Mouse (Mus musculus) naive thymus-derived CD4-positive, alpha-beta T cell, adult 2 months (primary cell): Measurements from ENCODE around the gene Hist1h4a.
"Not testable (repeated sequence)": the region's sequence is repeated elsewhere in the genome, so short reads cannot be mapped to it uniquely, and the experiment has no call there.

Experiments
- DNase-seq: peaks from one replicate; pipeline ENCODE4 v3.0.0-alpha.2; 2011; ENCODE audit warnings: low read depth

Gene Hist1h4a

GRCm38 (mm10) chr13:23760972-23761864 is at the start of gene Hist1h4a:
Gene Hist1h4a, minus strand, starts transcription at chr13:23761230.
- DNase-seq = peak; percentile 99

- no peak for DNase-seq
Measured at GRCm38 (mm10) chr13:23806422-23807052, 45.5 kb upstream of the Hist1h4a start, which contains the start of gene Slc17a2. Gene Slc17a2, plus strand, starts transcription at chr13:23806993.

GRCm38 (mm10) chr13:23804532-23804931 is 43.5 kb upstream of the Hist1h4a start:
- DNase-seq = no peak

- DNase-seq = no peak
Measured at GRCm38 (mm10) chr13:23799405-23799804, 38.4 kb upstream of the Hist1h4a start.

GRCm38 (mm10) chr13:23792520-23792919 is 31.5 kb upstream of the Hist1h4a start:
- DNase-seq = peak; percentile 69

- no peak for DNase-seq
Measured at GRCm38 (mm10) chr13:23779025-23779424, 18.0 kb upstream of the Hist1h4a start.

- DNase-seq = no peak
Measured at GRCm38 (mm10) chr13:23778339-23778738, 17.3 kb upstream of the Hist1h4a start.

- no peak for DNase-seq
Measured at GRCm38 (mm10) chr13:23772561-23773313, 11.7 kb upstream of the Hist1h4a start.

GRCm38 (mm10) chr13:23769613-23770012 is 8.6 kb upstream of the Hist1h4a start, which contains the start of gene Trim38:
Gene Trim38, plus strand, starts transcription at chr13:23769913.
- not testable (repeated sequence) for DNase-seq

- no peak for DNase-seq
Measured at GRCm38 (mm10) chr13:23768834-23769397, 7.9 kb upstream of the Hist1h4a start.

- no peak for DNase-seq
Measured at GRCm38 (mm10) chr13:23766772-23767171, 5.7 kb upstream of the Hist1h4a start.

- peak; percentile 6 for DNase-seq
Measured at GRCm38 (mm10) chr13:23765172-23765513, 4.1 kb upstream of the Hist1h4a start.

- peak; percentile 7 for DNase-seq
Measured at GRCm38 (mm10) chr13:23764324-23765171, 3.5 kb upstream of the Hist1h4a start.

- DNase-seq = peak; percentile 95
Measured at GRCm38 (mm10) chr13:23763586-23764323, 2.7 kb upstream of the Hist1h4a start, which contains the start of gene Hist1h1a. Gene Hist1h1a, plus strand, starts transcription at chr13:23763666.

GRCm38 (mm10) chr13:23763242-23763585 is 2.2 kb upstream of the Hist1h4a start:
- no peak for DNase-seq

- peak; percentile 92 for DNase-seq
Measured at GRCm38 (mm10) chr13:23761871-23762821, 1.1 kb upstream of the Hist1h4a start, which contains the start of gene Hist1h3a. Gene Hist1h3a, minus strand, starts transcription at chr13:23762386.

GRCm38 (mm10) chr13:23760240-23760971 is 624 bp downstream of the Hist1h4a start:
- peak; percentile 52 for DNase-seq

- no peak for DNase-seq
Measured at GRCm38 (mm10) chr13:23759916-23760239, 1.2 kb downstream of the Hist1h4a start.
